Mouse (Mus musculus): Measurements from ENCODE around the gene Avil. TPM values are rescaled to one million over a fixed set of nuclear protein-coding genes. Genes with fewer than 3 reads are reported as not detected.

The Avil gene
- polyA plus RNA-seq, 1 experiment from 2014 or later, result 0.29 TPM

- Histone ChIP-seq H3K4me2 (replicated peaks; ENCODE audit: low read depth, low read length) (no peak overlapping the region), H3K4me3 (ENCODE audit: low read depth, low read length) (no peak overlapping the region), H3K4me1 (replicated peaks; ENCODE audit: control insufficient read depth, insufficient read depth, low read length) (no peaks in the 10 kb centered on the region), H3K9me3 (ENCODE audit: control insufficient read depth, low read length) (no peaks in the 10 kb centered on the region), H3K9ac (ENCODE audit: low read depth, low read length) (no peak overlapping the region), H3K27me3 (ENCODE audit: control insufficient read depth, insufficient read depth, low read length) (no peaks in the 10 kb centered on the region), H3K27ac (ENCODE audit: low read depth, low read length) (no peak overlapping the region), H3K36me3 (ENCODE audit: control insufficient read depth, insufficient read depth, low read length) (no peaks in the 10 kb centered on the region)
- WGBS, result 86% methylated on average over 9 of the region's 9 CpGs
- DNase-seq (ENCODE audit: low spot score) (no peak), ATAC-seq (ENCODE audit: low FRiP score) (no peak)
Measured at GRCm38 (mm10) chr10:127001297-127001696, 788 bp downstream of the Avil start.

- no peak overlapping the region for H3K4me2 ChIP-seq (replicated peaks; ENCODE audit: low read depth, low read length)
- 80% methylated on average over 1 of the region's 1 CpGs for WGBS
- H3K27ac ChIP-seq (ENCODE audit: low read depth, low read length), result no peak overlapping the region
- H3K4me1 ChIP-seq (replicated peaks; ENCODE audit: control insufficient read depth, insufficient read depth, low read length), result no peaks in the 10 kb centered on the region
- H3K9me3 ChIP-seq (ENCODE audit: control insufficient read depth, low read length), result no peaks in the 10 kb centered on the region
- ATAC-seq (ENCODE audit: low FRiP score) (no peak), DNase-seq (ENCODE audit: low spot score) (no peak)
- no peak overlapping the region for H3K9ac ChIP-seq (ENCODE audit: low read depth, low read length)
- H3K27me3 ChIP-seq (ENCODE audit: control insufficient read depth, insufficient read depth, low read length), result no peaks in the 10 kb centered on the region
- no peaks in the 10 kb centered on the region for H3K36me3 ChIP-seq (ENCODE audit: control insufficient read depth, insufficient read depth, low read length)
- H3K4me3 ChIP-seq (ENCODE audit: low read depth, low read length), result no peak overlapping the region
Measured at GRCm38 (mm10) chr10:127002056-127002455, 1.5 kb downstream of the Avil start.

DNA sequence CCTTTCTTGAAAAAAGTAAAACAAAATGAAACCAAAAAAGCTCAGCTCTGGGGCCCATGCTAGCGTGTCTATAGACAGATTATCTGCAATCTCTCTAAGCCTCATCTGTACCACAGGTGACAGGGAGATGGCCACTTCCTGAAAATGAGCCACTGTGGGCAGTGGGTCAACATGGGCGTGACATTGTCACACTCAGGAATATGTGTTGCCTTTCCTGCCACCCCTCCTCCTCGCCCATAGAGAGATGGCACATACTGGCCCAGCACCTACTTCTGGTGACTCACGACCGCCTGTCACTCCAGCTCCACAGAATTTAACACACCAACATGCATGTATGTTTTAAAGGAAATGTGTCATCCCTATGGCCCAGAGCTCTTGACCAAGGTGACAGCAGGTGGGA, 2.3 kb downstream of the Avil start:
- no peaks in the 10 kb centered on the region for H3K4me1 ChIP-seq (replicated peaks; ENCODE audit: control insufficient read depth, insufficient read depth, low read length)
- no peak overlapping the region for H3K4me3 ChIP-seq (ENCODE audit: low read depth, low read length)
- no peak overlapping the region for H3K9ac ChIP-seq (ENCODE audit: low read depth, low read length)
- ATAC-seq (ENCODE audit: low FRiP score) (no peak), DNase-seq (ENCODE audit: low spot score) (no peak)
- H3K4me2 ChIP-seq (replicated peaks; ENCODE audit: low read depth, low read length), result no peak overlapping the region
- H3K27ac ChIP-seq (ENCODE audit: low read depth, low read length), result no peak overlapping the region
- no peaks in the 10 kb centered on the region for H3K27me3 ChIP-seq (ENCODE audit: control insufficient read depth, insufficient read depth, low read length)
- WGBS, result 88% methylated on average over 5 of the region's 5 CpGs
- H3K36me3 ChIP-seq (ENCODE audit: control insufficient read depth, insufficient read depth, low read length), result no peaks in the 10 kb centered on the region
- no peaks in the 10 kb centered on the region for H3K9me3 ChIP-seq (ENCODE audit: control insufficient read depth, low read length)

DNA sequence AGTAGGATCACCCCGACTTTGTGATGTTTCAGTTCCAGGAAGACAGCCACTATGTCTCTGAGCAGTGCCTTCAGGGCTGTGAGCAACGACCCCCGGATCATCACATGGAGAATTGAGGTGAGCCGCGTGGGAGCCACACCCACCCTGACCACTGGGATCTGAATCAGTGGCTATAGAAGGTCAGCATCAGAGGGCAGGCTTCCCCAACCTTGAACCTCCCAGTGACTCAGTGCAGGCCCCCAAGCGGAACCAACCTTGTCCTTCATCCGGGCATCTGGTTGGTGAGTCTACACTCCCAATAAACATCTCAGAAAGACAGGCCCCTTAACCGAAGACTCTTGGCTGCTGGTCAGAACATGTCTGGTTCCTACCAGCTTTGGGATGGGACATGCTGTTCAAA, 2.8 kb downstream of the Avil start:
- H3K36me3 ChIP-seq (ENCODE audit: control insufficient read depth, insufficient read depth, low read length), result no peaks in the 10 kb centered on the region
- H3K4me2 ChIP-seq (replicated peaks; ENCODE audit: low read depth, low read length), result no peak overlapping the region
- 86% methylated on average over 8 of the region's 8 CpGs for WGBS
- no peak overlapping the region for H3K9ac ChIP-seq (ENCODE audit: low read depth, low read length)
- DNase-seq (ENCODE audit: low spot score), result no peak
- no peaks in the 10 kb centered on the region for H3K4me1 ChIP-seq (replicated peaks; ENCODE audit: control insufficient read depth, insufficient read depth, low read length)
- no peak overlapping the region for H3K4me3 ChIP-seq (ENCODE audit: low read depth, low read length)
- H3K27ac ChIP-seq (ENCODE audit: low read depth, low read length), result no peak overlapping the region
- no peaks in the 10 kb centered on the region for H3K27me3 ChIP-seq (ENCODE audit: control insufficient read depth, insufficient read depth, low read length)
- no peaks in the 10 kb centered on the region for H3K9me3 ChIP-seq (ENCODE audit: control insufficient read depth, low read length)
- no peak for ATAC-seq (ENCODE audit: low FRiP score)

GRCm38 (mm10) chr10:127003806-127004205, 3.3 kb downstream of the Avil start:
- H3K4me3 ChIP-seq (ENCODE audit: low read depth, low read length), result no peak overlapping the region
- H3K4me2 ChIP-seq (replicated peaks; ENCODE audit: low read depth, low read length), result no peak overlapping the region
- 74% methylated on average over 7 of the region's 7 CpGs for WGBS
- H3K9me3 ChIP-seq (ENCODE audit: control insufficient read depth, low read length), result no peaks in the 10 kb centered on the region
- no peak overlapping the region for H3K27ac ChIP-seq (ENCODE audit: low read depth, low read length)
- H3K9ac ChIP-seq (ENCODE audit: low read depth, low read length), result no peak overlapping the region
- no peaks in the 10 kb centered on the region for H3K4me1 ChIP-seq (replicated peaks; ENCODE audit: control insufficient read depth, insufficient read depth, low read length)
- DNase-seq (ENCODE audit: low spot score), result no peak
- H3K36me3 ChIP-seq (ENCODE audit: control insufficient read depth, insufficient read depth, low read length), result no peaks in the 10 kb centered on the region
- no peaks in the 10 kb centered on the region for H3K27me3 ChIP-seq (ENCODE audit: control insufficient read depth, insufficient read depth, low read length)
- ATAC-seq (ENCODE audit: low FRiP score), result no peak

DNA sequence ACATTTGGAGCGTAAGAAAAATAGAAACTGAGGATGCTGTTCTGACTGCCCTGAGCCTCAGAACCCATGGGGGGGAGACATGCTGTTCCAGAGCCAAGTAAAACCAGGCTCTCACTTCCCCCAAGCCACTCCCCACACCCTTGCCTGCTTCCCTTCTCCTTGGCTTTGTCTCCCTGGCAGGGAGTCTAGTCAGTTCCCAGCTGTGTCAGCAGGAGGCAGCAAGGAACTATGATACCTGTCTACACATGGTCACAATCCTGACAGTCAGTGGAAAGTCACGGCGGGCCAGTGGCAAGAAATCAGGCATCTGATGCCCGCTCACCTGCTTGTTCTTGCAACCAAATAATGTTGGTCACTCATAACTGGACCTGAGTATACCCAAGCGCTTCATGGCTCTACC, 16.0 kb downstream of the Avil start:
- Histone ChIP-seq H3K4me2 (replicated peaks; ENCODE audit: low read depth, low read length) (no peak overlapping the region), H3K9me3 (ENCODE audit: control insufficient read depth, low read length) (no peaks in the 10 kb centered on the region), H3K27ac (ENCODE audit: low read depth, low read length) (no peak overlapping the region), H3K9ac (ENCODE audit: low read depth, low read length) (no peak overlapping the region), H3K36me3 (ENCODE audit: control insufficient read depth, insufficient read depth, low read length) (no peaks in the 10 kb centered on the region), H3K27me3 (ENCODE audit: control insufficient read depth, insufficient read depth, low read length) (no peaks in the 10 kb centered on the region), H3K4me1 (replicated peaks; ENCODE audit: control insufficient read depth, insufficient read depth, low read length) (no peaks in the 10 kb centered on the region), H3K4me3 (ENCODE audit: low read depth, low read length) (no peak overlapping the region)
- no peak for ATAC-seq (ENCODE audit: low FRiP score)
- 64% methylated on average over 5 of the region's 5 CpGs for WGBS
- no peak for DNase-seq (ENCODE audit: low spot score)

- 19% methylated on average over 2 of the region's 2 CpGs for WGBS
Measured at GRCm38 (mm10) chr10:127017071-127017470, 16.6 kb downstream of the Avil start.

DNA sequence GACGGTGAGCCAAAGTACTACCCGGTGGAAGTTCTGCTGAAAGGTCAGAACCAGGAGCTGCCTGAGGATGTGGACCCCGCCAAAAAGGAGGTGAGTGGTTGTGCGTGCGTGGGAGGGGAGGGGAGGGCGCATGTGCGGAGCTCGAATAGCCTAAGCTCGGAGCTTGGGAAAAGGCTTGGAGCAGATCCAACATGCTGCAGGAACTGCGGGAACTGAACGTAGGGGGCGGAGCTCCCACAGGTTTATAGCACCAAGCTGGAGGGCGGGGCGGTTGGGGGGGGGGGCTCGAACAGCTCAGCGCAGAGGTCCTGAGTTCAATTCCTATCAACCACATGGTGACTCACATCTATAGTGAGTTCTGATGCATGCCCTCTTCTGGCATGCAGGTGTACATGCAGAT, 17.9 kb downstream of the Avil start:
- DNase-seq (ENCODE audit: low spot score) (no peak), ATAC-seq (ENCODE audit: low FRiP score) (no peak)
- Histone ChIP-seq H3K9me3 (ENCODE audit: control insufficient read depth, low read length) (no peaks in the 10 kb centered on the region), H3K4me3 (ENCODE audit: low read depth, low read length) (no peak overlapping the region), H3K27me3 (ENCODE audit: control insufficient read depth, insufficient read depth, low read length) (no peaks in the 10 kb centered on the region), H3K36me3 (ENCODE audit: control insufficient read depth, insufficient read depth, low read length) (no peaks in the 10 kb centered on the region), H3K4me1 (replicated peaks; ENCODE audit: control insufficient read depth, insufficient read depth, low read length) (no peaks in the 10 kb centered on the region), H3K9ac (ENCODE audit: low read depth, low read length) (no peak overlapping the region), H3K4me2 (replicated peaks; ENCODE audit: low read depth, low read length) (no peak overlapping the region), H3K27ac (ENCODE audit: low read depth, low read length) (no peak overlapping the region)
- 83% methylated on average over 16 of the region's 16 CpGs for whole genome bisulfite sequencing

More at GRCm38 (mm10) chr10:127017071-127017470, 16.6 kb downstream of the Avil start:
- DNase-seq (ENCODE audit: low spot score) (no peak), ATAC-seq (ENCODE audit: low FRiP score) (no peak)
- Histone ChIP-seq H3K4me3 (ENCODE audit: low read depth, low read length) (no peak overlapping the region), H3K27me3 (ENCODE audit: control insufficient read depth, insufficient read depth, low read length) (no peaks in the 10 kb centered on the region), H3K9me3 (ENCODE audit: control insufficient read depth, low read length) (no peaks in the 10 kb centered on the region), H3K9ac (ENCODE audit: low read depth, low read length) (no peak overlapping the region), H3K27ac (ENCODE audit: low read depth, low read length) (no peak overlapping the region), H3K4me2 (replicated peaks; ENCODE audit: low read depth, low read length) (no peak overlapping the region), H3K36me3 (ENCODE audit: control insufficient read depth, insufficient read depth, low read length) (no peaks in the 10 kb centered on the region), H3K4me1 (replicated peaks; ENCODE audit: control insufficient read depth, insufficient read depth, low read length) (no peaks in the 10 kb centered on the region)

GRCm38 (mm10) chr10:127030336-127031296, 30.1 kb downstream of the Avil start, which contains the start of gene Tsfm:
Tsfm (minus strand) TSS chr10:127030840.
- Histone ChIP-seq H3K27me3 (ENCODE audit: control insufficient read depth, insufficient read depth, low read length) (no peaks in the 10 kb centered on the region), H3K4me1 (replicated peaks; ENCODE audit: control insufficient read depth, insufficient read depth, low read length) (no peaks in the 10 kb centered on the region; the same call in 1 of the 2 replicates), H3K9me3 (ENCODE audit: control insufficient read depth, low read length) (no peaks in the 10 kb centered on the region), H3K27ac (ENCODE audit: low read depth, low read length) (peak within 1 kb of the TSS; percentile 72), H3K9ac (ENCODE audit: low read depth, low read length) (peak within 1 kb of the TSS; percentile 93), H3K4me3 (ENCODE audit: low read depth, low read length) (peak within 1 kb of the TSS; percentile 87), H3K36me3 (ENCODE audit: control insufficient read depth, insufficient read depth, low read length) (no peaks in the 10 kb centered on the region), H3K4me2 (replicated peaks; ENCODE audit: low read depth, low read length) (peak within 1 kb of the TSS; percentile 89)
- 6% methylated on average over 56 of the region's 56 CpGs for WGBS
- ATAC-seq (ENCODE audit: low FRiP score), result peak; percentile 90
- DNase-seq (ENCODE audit: low spot score), result peak; percentile 95
